Mouse (Mus musculus) neutrophil, adult 5-6 weeks (primary cell): ENCODE measurements around the gene Cep78. TPM values are rescaled to one million over a fixed set of nuclear protein-coding genes. Genes with fewer than 3 reads are reported as not detected.

Experiments used
- ATAC-seq: fragments of 151-379, 151-347 bp; 2 replicates; pipeline ENCODE4 v1.8.0; 2017; ENCODE audit warnings: mild to moderate bottlenecking, moderate TSS enrichment; ENCODE audit not compliant: insufficient number of reproducible peaks, poor library complexity, low FRiP score, severe bottlenecking; ENCODE audit errors: extremely low read depth
- total RNA-seq: library from RNA; stranded (forward); fragments of 200-1000 nt; gene quantifications from 2 replicates; pipeline ENCODE4 v1.2.3, GENCODE M21; 2017

Cep78 gene
- total RNA-seq, 1 experiment from 2014 or later = 5.5 TPM

- no peak for ATAC-seq
Observed at GRCm38 (mm10) chr19:15982926-15983738, 1.7 kb downstream of the Cep78 start.

- ATAC-seq = peak; percentile 70
Observed at GRCm38 (mm10) chr19:15981861-15982260, 2.9 kb downstream of the Cep78 start.

- no peak for ATAC-seq
Observed at GRCm38 (mm10) chr19:15973365-15973764, 11.4 kb downstream of the Cep78 start.

GRCm38 (mm10) chr19:15965082-15965481 lies 19.7 kb downstream of the Cep78 start:
- ATAC-seq = peak; percentile 74; the same call in 1 of the 2 replicates

GRCm38 (mm10) chr19:15964533-15964932 lies 20.3 kb downstream of the Cep78 start:
- no peak for ATAC-seq

- ATAC-seq = no peak
Observed at GRCm38 (mm10) chr19:15963011-15963695, 21.6 kb downstream of the Cep78 start.

- ATAC-seq = no peak
Observed at GRCm38 (mm10) chr19:15962313-15962712, 22.5 kb downstream of the Cep78 start.

- ATAC-seq = no peak
Observed at GRCm38 (mm10) chr19:15950225-15950624, 34.6 kb downstream of the Cep78 start.

GRCm38 (mm10) chr19:15948867-15949266 lies 35.9 kb downstream of the Cep78 start:
- no peak for ATAC-seq

- ATAC-seq = no peak
Observed at GRCm38 (mm10) chr19:15948426-15948825, 36.4 kb downstream of the Cep78 start.

- no peak for ATAC-seq
Observed at GRCm38 (mm10) chr19:15947237-15947636, 37.6 kb downstream of the Cep78 start, which contains the start of gene Psat1. Gene Psat1, minus strand, starts transcription at chr19:15947337.

- ATAC-seq = no peak
Observed at GRCm38 (mm10) chr19:15946663-15947062, 38.1 kb downstream of the Cep78 start.

- ATAC-seq = no peak
Observed at GRCm38 (mm10) chr19:15943117-15943423, 41.7 kb downstream of the Cep78 start.

- ATAC-seq = no peak
Observed at GRCm38 (mm10) chr19:15942421-15943116, 42.2 kb downstream of the Cep78 start.

GRCm38 (mm10) chr19:15941399-15941798 lies 43.4 kb downstream of the Cep78 start:
- no peak for ATAC-seq

GRCm38 (mm10) chr19:15925719-15926045 lies 59.1 kb downstream of the Cep78 start:
- no peak for ATAC-seq

GRCm38 (mm10) chr19:15924866-15925718 lies 59.7 kb downstream of the Cep78 start:
- peak; percentile 96 for ATAC-seq

- ATAC-seq = peak; percentile 24; the same call in 1 of the 2 replicates
Observed at GRCm38 (mm10) chr19:15924181-15924865, 60.5 kb downstream of the Cep78 start.
